Mouse (Mus musculus) left cerebral cortex, adult 2 months (tissue): Measurements from ENCODE around the gene Trpv6. TPM values are rescaled to one million over a fixed set of nuclear protein-coding genes. Genes with fewer than 3 reads are reported as not detected.

Experiments used
- DNase-seq, 2 experiments: peaks; one replicate each; pipeline ENCODE4 v3.0.0; 2021 to 2022; ENCODE audit warnings: low spot score in 2 of 2, mixed read lengths in 1 of 2; ENCODE audit errors: extremely low spot score in 1 of 2
- H3K27ac ChIP-seq: fragments of 200-600 bp; 2 replicates; pipeline ENCODE4 v1.8.1; 2022
- H3K4me3 ChIP-seq: fragments of 200-600 bp; 2 replicates; pipeline ENCODE4 v1.8.1; 2022
- CTCF ChIP-seq: fragments of 200-600 bp; IDR thresholded peaks from 2 replicates; pipeline ENCODE4 v1.8.1; 2022; ENCODE audit warnings: antibody characterized with exemption, mild to moderate bottlenecking, moderate library complexity
- intact Hi-C: fragments of 180-260 bp; cut with DNase I; formaldehyde crosslinking; loops from one replicate; pipeline ENCODE4 v1.15.1; 2025
- total RNA-seq, 2 experiments: library from RNA; stranded (reverse); gene quantifications; 2 replicates each; pipeline ENCODE4 v1.2.3; 2021

Gene Trpv6
- total RNA-seq, 2 experiments from 2014 or later = 1.9 to 2.5 TPM

DNA sequence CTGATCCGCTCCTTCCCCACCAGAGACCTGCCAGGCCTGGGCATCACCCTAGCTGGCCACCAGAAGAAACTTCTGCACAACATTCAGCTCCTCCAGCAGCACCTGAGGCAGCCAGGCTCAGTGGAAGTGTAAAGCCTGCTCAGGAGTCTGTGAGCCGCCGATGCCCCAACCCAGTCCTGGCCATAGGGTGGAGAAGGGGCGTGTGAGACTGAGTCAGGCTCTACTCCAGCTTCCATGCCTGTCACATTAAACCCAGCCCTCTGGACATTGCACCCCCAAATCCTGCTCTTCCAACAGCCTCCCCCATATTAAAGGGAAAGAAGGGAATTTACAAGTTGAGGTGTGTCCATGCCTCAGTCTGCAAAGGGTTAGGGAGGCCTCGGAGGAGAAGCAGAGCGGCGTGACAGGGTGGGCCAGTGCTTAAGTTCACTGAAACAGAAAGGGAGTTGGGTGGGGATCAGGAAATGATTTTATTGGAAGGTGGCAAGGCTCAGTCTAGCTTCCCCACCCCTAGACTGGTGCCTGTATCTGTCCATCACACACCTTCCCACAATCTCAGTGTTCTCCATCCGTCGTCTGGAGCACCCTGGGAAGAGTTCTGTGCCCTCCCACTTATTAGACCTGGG, 15.9 kb downstream of the Trpv6 start:
- no peak for TF ChIP-seq CTCF
- intact Hi-C loops = no loop called here
- Histone ChIP-seq H3K4me3 (no peak overlapping the region), H3K27ac (no peak overlapping the region)
- no peak for DNase-seq

DNA sequence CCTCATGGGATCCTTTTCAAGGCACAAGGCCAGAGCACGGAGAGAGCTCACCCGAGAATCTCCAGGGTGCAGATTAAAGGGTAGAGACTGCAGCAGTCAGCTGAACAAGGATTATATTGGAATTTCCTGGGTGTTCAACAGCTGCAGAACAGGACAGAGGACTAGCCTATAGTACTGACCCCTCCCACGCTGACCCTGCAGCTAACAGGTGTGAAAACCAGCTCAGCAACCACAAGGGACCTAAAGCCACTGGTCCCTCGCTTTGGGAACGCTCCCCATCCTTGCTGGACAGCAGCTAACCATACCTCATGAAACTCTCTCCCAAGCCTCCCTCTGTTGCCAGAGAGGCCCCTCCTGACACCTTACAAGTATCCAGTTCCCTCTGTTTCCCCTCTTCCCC, 28.6 kb downstream of the Trpv6 start:
- intact Hi-C loops = loop anchor here (10.0 kb wide), 1 partner anchor 977 kb away; no protein-coding TSS in a partner anchor
- DNase-seq = no peak
- H3K27ac ChIP-seq = peak overlapping the region; percentile 96
- TF ChIP-seq CTCF = no peak
- peak overlapping the region; percentile 85 for H3K4me3 ChIP-seq

DNA sequence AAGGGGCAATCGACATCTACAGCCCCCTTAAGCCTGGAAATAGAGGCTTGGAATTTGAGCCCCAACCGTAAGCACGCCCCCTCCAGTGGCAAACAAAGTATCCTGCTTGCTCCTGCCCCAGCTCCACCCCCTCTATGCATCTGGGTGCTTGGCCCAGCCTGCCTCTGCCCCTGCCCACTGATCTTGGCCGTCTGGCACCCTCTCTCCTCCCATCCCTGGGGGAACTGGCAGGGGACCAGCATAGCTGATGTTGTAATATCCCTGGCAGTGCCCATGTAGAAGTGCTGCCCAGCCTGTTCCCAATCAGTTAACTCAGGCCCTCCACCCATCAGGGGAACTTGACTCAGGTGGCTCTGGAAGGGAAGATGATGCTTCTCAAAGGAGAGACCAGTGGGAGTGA, 30.0 kb downstream of the Trpv6 start:
- intact Hi-C loops = loop anchor here (10.0 kb wide), 1 partner anchor 979 kb away; no protein-coding TSS in a partner anchor
- DNase-seq = peak in 1 of 2 experiments; percentile 64
- no peak; the same call in 1 of the 2 replicates for TF ChIP-seq CTCF
- H3K4me3 ChIP-seq = peak overlapping the region; percentile 85
- H3K27ac ChIP-seq = peak overlapping the region; percentile 96

- TF ChIP-seq CTCF = no peak
- DNase-seq = no peak
- intact Hi-C loops = loop anchor here (2.0 to 10.0 kb wide), 3 partner anchors 153 to 979 kb away; no protein-coding TSS in a partner anchor
- H3K27ac ChIP-seq = peak overlapping the region; percentile 96
- peak overlapping the region; percentile 85 for H3K4me3 ChIP-seq
Measured at GRCm38 (mm10) chr6:41605794-41606104, 30.5 kb downstream of the Trpv6 start.

GRCm38 (mm10) chr6:41605061-41605793, 31.0 kb downstream of the Trpv6 start, which contains the start of gene Ephb6:
Gene Ephb6 (plus strand): TSS chr6:41605482.
- peak within 1 kb of the TSS; percentile 85 for H3K4me3 ChIP-seq
- TF ChIP-seq CTCF = no peak
- intact Hi-C loops = loop anchor here (2.0 to 10.0 kb wide), 3 partner anchors 154 to 980 kb away; no protein-coding TSS in a partner anchor
- peak within 1 kb of the TSS; percentile 96 for H3K27ac ChIP-seq
- DNase-seq = peak; percentile 69 to 74

GRCm38 (mm10) chr6:41604401-41605050, 31.7 kb downstream of the Trpv6 start:
- intact Hi-C loops = loop anchor here (1.0 to 10.0 kb wide), 4 partner anchors 154 to 980 kb away; no protein-coding TSS in a partner anchor
- no peak for DNase-seq
- TF ChIP-seq CTCF = peak; percentile 71

GRCm38 (mm10) chr6:41582189-41582588, 54.0 kb downstream of the Trpv6 start:
- no peak overlapping the region for H3K4me3 ChIP-seq
- no peak for TF ChIP-seq CTCF
- no peak overlapping the region for H3K27ac ChIP-seq
- intact Hi-C loops = no loop called here
- no peak for DNase-seq

More at GRCm38 (mm10) chr6:41604401-41605050, 31.7 kb downstream of the Trpv6 start:
- H3K27ac ChIP-seq = peak overlapping the region; percentile 96
- H3K4me3 ChIP-seq = peak overlapping the region; percentile 85

- DNase-seq = no peak
- intact Hi-C loops = no loop called here
- Histone ChIP-seq H3K4me3 (no peak overlapping the region), H3K27ac (no peak overlapping the region)
- no peak for TF ChIP-seq CTCF
Measured at GRCm38 (mm10) chr6:41581295-41581694, 54.9 kb downstream of the Trpv6 start.

GRCm38 (mm10) chr6:41577297-41577696, 58.9 kb downstream of the Trpv6 start:
- intact Hi-C loops = no loop called here
- TF ChIP-seq CTCF = no peak
- no peak for DNase-seq
- Histone ChIP-seq H3K4me3 (no peak overlapping the region), H3K27ac (no peak overlapping the region)

GRCm38 (mm10) chr6:41576526-41577097, 59.6 kb downstream of the Trpv6 start:
- no peak overlapping the region for H3K4me3 ChIP-seq
- intact Hi-C loops = no loop called here

More at GRCm38 (mm10) chr6:41576526-41577097, 59.6 kb downstream of the Trpv6 start:
- no peak for TF ChIP-seq CTCF
- DNase-seq = no peak
- no peak overlapping the region for H3K27ac ChIP-seq

Other genes starting within 250 kb of the Trpv6 start
- not detected for gene Gm5771, start 244.0 kb downstream of the Trpv6 start, total RNA-seq
- gene Gm10334, start 190.3 kb downstream of the Trpv6 start, total RNA-seq = under 1 TPM; 0.56 to 0.68 TPM
- gene Prss1, start 177.5 kb downstream of the Trpv6 start, total RNA-seq = not detected
- not detected for gene Prss2, start 114.6 kb downstream of the Trpv6 start, total RNA-seq
- gene Ephb6, start 30.9 kb downstream of the Trpv6 start, total RNA-seq = 100 to 1,000 TPM; 118 to 130 TPM
- not detected for gene Trpv5, start 44.4 kb upstream of the Trpv6 start, total RNA-seq
- not detected for gene Llcfc1, start 48.0 kb upstream of the Trpv6 start, total RNA-seq
- gene Kel, start 67.9 kb upstream of the Trpv6 start, total RNA-seq = not detected
- gene Olfr459, start 138.8 kb upstream of the Trpv6 start, total RNA-seq = not detected
- not detected for gene Pip, start 211.1 kb upstream of the Trpv6 start, total RNA-seq
- gene Sval2, start 216.6 kb upstream of the Trpv6 start, total RNA-seq = not detected